Mouse (Mus musculus) adrenal gland, postnatal 36 days (tissue): ENCODE measurements around the gene Samd4b. TPM values are rescaled to one million over a fixed set of nuclear protein-coding genes. Genes with fewer than 3 reads are reported as not detected.
A peak's percentile ranks its signal among the peaks of the same experiment; 100 is the strongest.
"Not testable (repeated sequence)": the region's sequence is repeated elsewhere in the genome, so short reads cannot be mapped to it uniquely, and the experiment has no call there.

Experiments
- DNase-seq, 2 experiments: peaks; one replicate each; pipeline ENCODE4 v3.0.0; 2021; ENCODE audit warnings: mixed read lengths in 1 of 2
- long read RNA-seq, 2 experiments: library from polyadenylated mRNA; stranded (forward); transcript quantifications; one replicate each; pipeline ENCODE4 v2.0.0; 2021; ENCODE audit warnings: borderline sequencing depth in 2 of 2
- total RNA-seq, 2 experiments: library from RNA; stranded (reverse); gene quantifications; 2 replicates each; pipeline ENCODE4 v1.2.3; 2021

Gene Samd4b
- 10 to 100 TPM; 62.5 to 69.8 TPM for total RNA-seq
- long read RNA-seq, experiment 1, full-length matches to known transcripts: 2 of 19 reads
- long read RNA-seq, experiment 1, partial matches to known transcripts: 6 of 19 reads
- long read RNA-seq, experiment 1, other reads (novel, unspliced or antisense): 11 of 19 reads
- long read RNA-seq, experiment 2, full-length matches to known transcripts: 2 of 7 reads
- long read RNA-seq, experiment 2, partial matches to known transcripts: 0 of 7 reads
- long read RNA-seq, experiment 2, other reads (novel, unspliced or antisense): 5 of 7 reads

- peak; percentile 100 for DNase-seq
Measured at GRCm38 (mm10) chr7:28597642-28598446, at the start of gene Samd4b, which contains the start of gene Pak4. Gene Samd4b (minus strand): TSS chr7:28598144. Gene Pak4 (minus strand): TSS chr7:28598185.

- peak in 1 of 2 experiments; percentile 8 for DNase-seq
Measured at GRCm38 (mm10) chr7:28647016-28647415, 49.1 kb upstream of the Samd4b start.

GRCm38 (mm10) chr7:28645947-28646475 lies 48.1 kb upstream of the Samd4b start:
- DNase-seq: no peak

GRCm38 (mm10) chr7:28645366-28645765 lies 47.4 kb upstream of the Samd4b start:
- no peak for DNase-seq

GRCm38 (mm10) chr7:28641546-28641945 lies 43.6 kb upstream of the Samd4b start:
- no peak for DNase-seq

- peak; percentile 5 to 12 for DNase-seq
Measured at GRCm38 (mm10) chr7:28637511-28637910, 39.6 kb upstream of the Samd4b start.

- no peak for DNase-seq
Measured at GRCm38 (mm10) chr7:28634128-28634527, 36.2 kb upstream of the Samd4b start.

GRCm38 (mm10) chr7:28631073-28631472 lies 33.1 kb upstream of the Samd4b start, which contains the start of gene Acp7:
Gene Acp7 (minus strand): TSS chr7:28631332.
- DNase-seq: no peak

GRCm38 (mm10) chr7:28624791-28625190 lies 26.8 kb upstream of the Samd4b start:
- no peak for DNase-seq

- no peak for DNase-seq
Measured at GRCm38 (mm10) chr7:28619098-28619715, 21.3 kb upstream of the Samd4b start.

- DNase-seq: peak; percentile 61 to 67
Measured at GRCm38 (mm10) chr7:28605951-28606350, 8.0 kb upstream of the Samd4b start.

- not testable (repeated sequence) for DNase-seq
Measured at GRCm38 (mm10) chr7:28603788-28604187, 5.8 kb upstream of the Samd4b start.

GRCm38 (mm10) chr7:28603136-28603535 lies 5.2 kb upstream of the Samd4b start:
- no peak for DNase-seq

GRCm38 (mm10) chr7:28601668-28602067 lies 3.7 kb upstream of the Samd4b start:
- DNase-seq: peak; percentile 48 to 68

GRCm38 (mm10) chr7:28601029-28601428 lies 3.1 kb upstream of the Samd4b start:
- DNase-seq: peak; percentile 77 to 87

GRCm38 (mm10) chr7:28598951-28599350 lies 1.0 kb upstream of the Samd4b start:
- DNase-seq: no peak

GRCm38 (mm10) chr7:28597277-28597570 lies 720 bp downstream of the Samd4b start:
- no peak for DNase-seq

GRCm38 (mm10) chr7:28596436-28597276 lies 1.3 kb downstream of the Samd4b start:
- DNase-seq: peak; percentile 77 to 80

GRCm38 (mm10) chr7:28595751-28596435 lies 2.1 kb downstream of the Samd4b start:
- DNase-seq: peak; percentile 79 to 81

GRCm38 (mm10) chr7:28593206-28594111 lies 4.5 kb downstream of the Samd4b start:
- DNase-seq: peak; percentile 49 to 71
